Mouse (Mus musculus): ENCODE results near the gene Hist1h1a. TPM values are rescaled to one million over a fixed set of nuclear protein-coding genes. Genes with fewer than 3 reads are reported as not detected.

The Hist1h1a gene
- polyA plus RNA-seq, 3 experiments from 2014 or later, result 2.5 to 6.1 (median 3.4) TPM

Other genes starting within 250 kb of the Hist1h1a start
- 1 to 10 TPM; 3.9 to 8.3 (median 7.0) TPM for gene Hist1h4h, start 232.6 kb upstream of the Hist1h1a start, polyA plus RNA-seq (2017; shearing (Covaris generic))
- gene Hist1h2af, start 229.8 kb upstream of the Hist1h1a start, polyA plus RNA-seq (2017; shearing (Covaris generic)), result not detected
- gene Hist1h3g, start 228.2 kb upstream of the Hist1h1a start, polyA plus RNA-seq (2017; shearing (Covaris generic)), result 1 to 10 TPM in 1 of 3 experiments, not detected in 2; 1.5 TPM
- gene Hist1h2bh, start 220.3 kb upstream of the Hist1h1a start, polyA plus RNA-seq (2017; shearing (Covaris generic)), result under 1 TPM in 2 of 3 experiments, not detected in 1; 0.38 to 0.89 TPM
- gene Hist1h3f, start 219.6 kb upstream of the Hist1h1a start, polyA plus RNA-seq (2017; shearing (Covaris generic)), result 1 to 10 TPM in 1 of 3 experiments, under 1 TPM in 2; 0.73 to 1.5 (median 0.74) TPM
- gene Hist1h4f, start 212.0 kb upstream of the Hist1h1a start, polyA plus RNA-seq (2017; shearing (Covaris generic)), result 1 to 10 TPM in 1 of 3 experiments, not detected in 2; 3.2 TPM
- under 1 TPM; 0.20 to 0.36 (median 0.34) TPM for gene Hist1h1d, start 210.4 kb upstream of the Hist1h1a start, polyA plus RNA-seq (2017; shearing (Covaris generic))
- gene Hist1h3e, start 201.3 kb upstream of the Hist1h1a start, polyA plus RNA-seq (2017; shearing (Covaris generic)), result 1 to 10 TPM in 2 of 3 experiments, under 1 TPM in 1; 0.89 to 4.0 (median 4.0) TPM
- 100 to 1,000 TPM in 1 of 3 experiments, 10 to 100 TPM in 1, 1 to 10 TPM in 1; 5.9 to 223 (median 14.6) TPM for gene Hist1h2ae, start 192.4 kb upstream of the Hist1h1a start, polyA plus RNA-seq (2017; shearing (Covaris generic))
- 10 to 100 TPM in 1 of 3 experiments, 1 to 10 TPM in 2; 2.4 to 13.2 (median 9.8) TPM for gene Hist1h2bg, start 192.3 kb upstream of the Hist1h1a start, polyA plus RNA-seq (2017; shearing (Covaris generic))
- not detected for gene Hist1h2bf, start 189.5 kb upstream of the Hist1h1a start, polyA plus RNA-seq (2017; shearing (Covaris generic))
- gene Hist1h2ad, start 189.3 kb upstream of the Hist1h1a start, polyA plus RNA-seq (2017; shearing (Covaris generic)), result under 1 TPM in 1 of 3 experiments, not detected in 2; 0.99 TPM
- gene Hist1h3d, start 187.9 kb upstream of the Hist1h1a start, polyA plus RNA-seq (2017; shearing (Covaris generic)), result 1 to 10 TPM in 1 of 3 experiments, under 1 TPM in 1, not detected in 1; 0.56 to 1.3 TPM
- 10 to 100 TPM; 20.7 to 55.4 (median 27.7) TPM for gene Hist1h4d, start 182.1 kb upstream of the Hist1h1a start, polyA plus RNA-seq (2017; shearing (Covaris generic))
- gene Hist1h2be, start 142.5 kb upstream of the Hist1h1a start, polyA plus RNA-seq (2017; shearing (Covaris generic)), result 1 to 10 TPM in 2 of 3 experiments, under 1 TPM in 1; 0.92 to 3.6 (median 3.0) TPM
- gene Hist1h1e, start 141.1 kb upstream of the Hist1h1a start, polyA plus RNA-seq (2017; shearing (Covaris generic)), result 10 to 100 TPM in 1 of 3 experiments, 1 to 10 TPM in 2; 6.7 to 25.3 (median 9.4) TPM
- under 1 TPM; 0.43 to 0.47 (median 0.47) TPM for gene Hist1h2ac, start 79.7 kb upstream of the Hist1h1a start, polyA plus RNA-seq (2017; shearing (Covaris generic))
- gene Hist1h2bc, start 79.5 kb upstream of the Hist1h1a start, polyA plus RNA-seq (2017; shearing (Covaris generic)), result 1 to 10 TPM in 2 of 3 experiments, under 1 TPM in 1; 0.52 to 3.6 (median 3.3) TPM
- gene Hist1h1t, start 67.9 kb upstream of the Hist1h1a start, polyA plus RNA-seq (2017; shearing (Covaris generic)), result not detected
- 1 to 10 TPM; 2.1 to 9.3 (median 4.2) TPM for gene Hist1h4c, start 65.2 kb upstream of the Hist1h1a start, polyA plus RNA-seq (2017; shearing (Covaris generic))
- gene Hfe, start 52.8 kb upstream of the Hist1h1a start, polyA plus RNA-seq (2017; shearing (Covaris generic)), result 1 to 10 TPM in 1 of 3 experiments, under 1 TPM in 1, not detected in 1; 0.32 to 1.7 TPM
- 10 to 100 TPM in 2 of 3 experiments, 1 to 10 TPM in 1; 8.7 to 14.8 (median 11.1) TPM for gene Hist1h1c, start 24.9 kb upstream of the Hist1h1a start, polyA plus RNA-seq (2017; shearing (Covaris generic))
- 1 to 10 TPM in 1 of 3 experiments, not detected in 2; 2.5 TPM for gene Hist1h3c, start 18.1 kb upstream of the Hist1h1a start, polyA plus RNA-seq (2017; shearing (Covaris generic))
- 1 to 10 TPM in 2 of 3 experiments, not detected in 1; 2.5 to 2.8 TPM for gene Hist1h2bb, start 16.9 kb upstream of the Hist1h1a start, polyA plus RNA-seq (2017; shearing (Covaris generic))
- 10 to 100 TPM in 1 of 3 experiments, not detected in 2; 14.8 TPM for gene Hist1h2ab, start 12.5 kb upstream of the Hist1h1a start, polyA plus RNA-seq (2017; shearing (Covaris generic))
- 1 to 10 TPM in 1 of 3 experiments, not detected in 2; 1.1 TPM for gene Hist1h3b, start 11.4 kb upstream of the Hist1h1a start, polyA plus RNA-seq (2017; shearing (Covaris generic))
- gene Hist1h4b, start 6.7 kb upstream of the Hist1h1a start, polyA plus RNA-seq (2017; shearing (Covaris generic)), result 10 to 100 TPM in 1 of 3 experiments, 1 to 10 TPM in 1, not detected in 1; 4.1 to 20.2 TPM
- 1 to 10 TPM in 1 of 3 experiments, not detected in 2; 3.1 TPM for gene Hist1h4a, start 2.4 kb upstream of the Hist1h1a start, polyA plus RNA-seq (2017; shearing (Covaris generic))
- 1 to 10 TPM in 1 of 3 experiments, not detected in 2; 1.6 TPM for gene Hist1h3a, start 1.3 kb upstream of the Hist1h1a start, polyA plus RNA-seq (2017; shearing (Covaris generic))
- gene Trim38, start 6.2 kb downstream of the Hist1h1a start, polyA plus RNA-seq (2017; shearing (Covaris generic)), result not detected
- not detected for gene Slc17a2, start 43.3 kb downstream of the Hist1h1a start, polyA plus RNA-seq (2017; shearing (Covaris generic))
- gene Slc17a3, start 75.8 kb downstream of the Hist1h1a start, polyA plus RNA-seq (2017; shearing (Covaris generic)), result not detected
- not detected for gene Slc17a1, start 104.1 kb downstream of the Hist1h1a start, polyA plus RNA-seq (2017; shearing (Covaris generic))
- gene Slc17a4, start 151.3 kb downstream of the Hist1h1a start, polyA plus RNA-seq (2017; shearing (Covaris generic)), result under 1 TPM in 1 of 3 experiments, not detected in 2; 0.12 TPM
- gene Hist1h2ba, start 170.5 kb downstream of the Hist1h1a start, polyA plus RNA-seq (2017; shearing (Covaris generic)), result not detected
- not detected for gene Hist1h2aa, start 170.8 kb downstream of the Hist1h1a start, polyA plus RNA-seq (2017; shearing (Covaris generic))
- gene Scgn, start 227.5 kb downstream of the Hist1h1a start, polyA plus RNA-seq (2017; shearing (Covaris generic)), result not detected